Mouse (Mus musculus) retina, postnatal 1 day (tissue): Measurements from ENCODE around the gene H2-Ab1.
A peak's percentile ranks its signal among the peaks of the same experiment; 100 is the strongest.

Experiments
- DNase-seq: peaks from one replicate; pipeline ENCODE4 v3.0.0-alpha.2; 2012

The H2-Ab1 gene

DNA sequence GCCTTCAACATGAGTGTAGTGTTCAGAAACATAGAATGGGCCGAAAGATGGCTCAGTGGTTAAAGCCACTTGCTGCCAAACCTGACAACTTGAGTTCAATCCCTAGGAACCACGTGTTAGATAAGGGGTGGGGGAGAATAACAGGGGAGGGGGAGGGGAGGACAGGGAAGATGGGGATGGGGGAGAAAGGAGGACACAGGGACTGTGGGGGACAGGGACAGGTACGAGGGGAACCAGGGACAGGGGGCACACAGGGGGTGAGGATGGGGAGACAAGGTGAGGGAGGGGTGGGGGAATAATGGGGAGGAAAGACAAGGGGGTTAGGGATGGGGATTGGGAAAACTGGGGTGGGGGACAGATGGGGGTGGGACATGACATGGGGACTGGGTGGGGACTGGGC is 17.1 kb upstream of the H2-Ab1 start:
- no peak for DNase-seq

DNA sequence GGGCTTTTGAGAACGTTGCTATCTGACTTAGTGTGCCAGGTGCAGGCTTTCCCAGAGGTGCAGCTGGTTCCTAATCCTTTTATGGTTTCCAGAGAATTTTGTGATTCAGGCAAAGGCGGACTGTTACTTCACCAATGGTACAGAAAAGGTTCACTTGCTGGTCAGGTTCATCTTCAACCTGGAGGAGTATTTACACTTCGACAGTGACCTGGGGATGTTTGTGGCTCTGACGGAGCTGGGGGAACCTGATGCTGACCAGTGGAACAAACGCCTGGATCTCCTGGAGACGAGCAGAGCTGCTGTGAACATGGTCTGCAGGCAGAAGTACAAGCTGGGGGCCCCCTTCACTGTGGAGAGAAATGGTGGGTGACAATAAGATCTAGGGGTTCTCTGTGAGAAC is 16.6 kb upstream of the H2-Ab1 start:
- no peak for DNase-seq

DNA sequence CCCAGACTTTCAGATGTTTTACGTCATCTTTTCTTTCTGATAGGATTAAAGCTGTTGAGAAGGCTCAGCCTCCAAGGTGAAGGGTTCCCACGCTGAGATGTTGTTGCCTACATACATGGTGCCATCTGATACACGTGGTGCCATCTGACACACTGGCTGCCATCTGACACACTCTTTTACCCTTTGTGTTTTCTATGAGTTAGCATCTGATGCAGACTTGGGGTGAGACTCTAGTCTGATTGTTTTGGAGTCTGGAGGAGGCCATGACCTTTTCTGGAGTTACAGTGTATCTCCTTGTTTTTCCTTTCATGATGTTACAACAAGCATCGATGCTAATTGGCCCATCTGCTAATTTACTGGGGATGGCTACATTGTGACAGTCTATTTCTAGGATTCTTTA is 12.8 kb upstream of the H2-Ab1 start:
- DNase-seq = no peak

DNA sequence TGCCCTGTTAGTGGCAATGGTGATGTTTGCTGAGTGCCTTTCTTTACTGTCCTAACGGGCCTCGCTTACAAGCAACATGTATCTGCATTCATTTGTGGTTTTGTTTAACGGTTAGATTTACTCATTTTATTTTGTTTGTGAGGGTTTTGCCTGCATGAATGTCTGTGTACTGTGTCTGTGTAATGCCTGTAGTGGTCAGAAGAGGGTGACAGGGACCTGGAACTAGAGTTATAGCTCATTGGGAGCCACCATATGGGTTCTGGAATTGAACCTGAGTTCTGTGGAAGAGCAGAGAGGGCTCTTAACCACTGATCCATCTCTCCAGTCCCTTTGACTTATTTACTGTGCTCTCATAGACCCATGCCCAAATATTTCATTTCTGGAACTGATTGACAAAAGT is 10.4 kb upstream of the H2-Ab1 start:
- peak; percentile 16 for DNase-seq

DNA sequence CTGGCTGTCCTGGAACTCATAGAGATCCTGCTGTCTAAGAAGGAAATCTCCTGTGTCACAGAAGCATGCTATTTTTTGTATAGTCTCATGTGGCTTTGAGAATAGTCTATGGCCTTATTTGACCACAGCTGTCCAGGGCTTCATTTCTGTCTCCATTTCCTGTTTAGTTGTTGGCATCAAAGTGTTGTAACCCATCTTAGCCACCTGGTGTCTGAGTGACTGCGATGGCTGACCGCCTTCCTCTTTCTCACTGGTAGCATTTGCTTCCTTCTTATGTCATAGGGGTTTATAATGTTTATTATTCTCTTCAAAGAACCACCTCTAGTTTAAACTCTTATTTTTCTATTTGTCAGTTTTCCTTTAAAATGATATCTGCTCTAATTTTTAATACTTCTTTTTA is 8.7 kb upstream of the H2-Ab1 start:
- no peak for DNase-seq

DNA sequence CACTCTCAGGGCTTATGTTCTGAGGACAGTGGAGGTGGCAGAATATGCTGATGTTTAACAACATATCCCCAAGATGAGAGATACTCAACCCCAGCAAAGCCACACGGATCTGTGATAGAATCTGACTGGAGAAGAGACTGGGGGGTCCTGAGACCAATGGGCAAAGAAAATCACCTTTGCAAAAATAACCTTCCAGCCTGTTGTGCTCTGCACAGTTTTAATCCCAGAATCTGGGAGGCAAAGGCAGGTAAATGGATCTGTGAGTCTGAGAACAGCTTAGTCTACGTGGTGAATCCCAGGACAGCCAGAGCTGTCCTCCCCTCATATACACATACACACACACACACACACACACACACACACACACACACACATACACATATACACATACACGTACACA is 8.1 kb upstream of the H2-Ab1 start:
- no peak for DNase-seq

DNA sequence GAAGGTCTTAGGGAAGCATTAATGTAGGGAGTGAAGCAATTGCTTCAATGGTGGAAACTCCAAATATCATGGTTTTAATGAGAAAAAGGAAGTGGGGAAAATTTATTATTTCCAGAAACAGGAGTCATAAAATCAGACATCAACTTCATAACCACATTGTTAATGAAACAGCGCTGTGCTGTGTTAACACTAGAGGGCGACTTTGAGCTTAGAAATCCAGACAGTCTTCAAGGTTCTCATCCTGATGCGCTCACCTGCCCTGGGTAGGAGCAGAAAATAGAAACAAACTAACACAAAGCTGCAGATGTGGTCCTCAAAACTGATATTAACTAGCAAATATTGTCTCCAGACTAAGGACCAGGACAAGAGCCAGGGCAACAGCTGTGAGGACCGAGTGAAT is 7.6 kb upstream of the H2-Ab1 start:
- DNase-seq = peak; percentile 73

DNA sequence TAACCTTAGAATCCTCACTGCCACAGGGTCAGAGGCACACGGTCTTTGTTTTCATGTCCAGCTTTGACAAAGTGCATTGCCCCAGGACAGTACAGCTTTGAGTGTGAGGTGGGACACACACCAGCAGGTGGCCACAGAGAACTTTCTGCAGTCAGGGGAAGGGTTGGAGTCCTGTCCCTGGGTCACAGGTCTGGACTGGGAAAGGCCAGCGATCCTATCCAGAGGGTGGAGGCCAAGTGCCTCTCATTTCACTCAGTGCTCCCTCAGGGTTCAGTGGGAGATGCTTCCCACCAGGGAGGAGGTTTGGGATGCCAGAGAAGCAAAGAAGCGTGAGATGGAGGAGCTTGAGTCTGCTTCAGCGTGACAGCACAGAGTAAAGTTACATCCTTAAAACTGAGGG is 5.8 kb upstream of the H2-Ab1 start:
- peak; percentile 14 for DNase-seq

DNA sequence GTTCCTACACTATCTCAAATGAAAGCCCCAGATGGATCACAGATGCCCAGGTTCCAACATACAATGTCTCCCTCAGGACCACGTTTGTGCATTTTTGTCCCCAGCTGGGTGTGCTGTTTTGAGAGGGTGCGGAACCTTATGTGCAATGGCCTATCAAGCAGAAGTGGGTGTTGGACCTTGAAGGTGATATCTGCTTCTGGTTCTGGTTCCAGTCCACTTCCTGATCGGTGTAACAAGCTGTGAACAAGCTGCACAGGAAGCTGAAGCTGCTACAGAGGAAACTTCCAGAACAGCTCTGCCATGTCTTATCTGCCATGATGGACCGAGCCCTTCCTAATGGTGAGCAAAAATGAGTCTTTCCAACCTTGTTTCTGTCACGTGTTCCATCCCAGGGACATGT is 988 bp upstream of the H2-Ab1 start:
- no peak for DNase-seq

DNA sequence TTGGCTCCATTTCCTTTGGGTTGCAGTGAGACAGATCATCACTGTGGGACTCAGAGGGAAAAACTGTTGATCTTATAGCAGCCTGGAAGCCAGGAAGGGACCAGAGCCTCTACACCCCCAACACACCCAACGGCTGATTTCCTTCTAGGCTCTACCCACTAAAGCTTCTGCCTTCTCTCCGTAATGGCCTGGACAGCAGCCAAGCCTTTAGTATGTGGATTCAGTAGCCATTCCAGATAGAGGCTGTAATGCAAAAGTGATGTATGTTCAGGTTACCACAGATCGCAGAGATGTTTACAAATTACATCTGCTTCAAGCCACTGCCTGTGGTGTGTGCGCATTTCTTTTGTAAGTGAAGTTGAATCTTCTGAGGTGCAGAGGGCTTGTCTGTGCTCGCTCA is 3.1 kb downstream of the H2-Ab1 start:
- no peak for DNase-seq

DNA sequence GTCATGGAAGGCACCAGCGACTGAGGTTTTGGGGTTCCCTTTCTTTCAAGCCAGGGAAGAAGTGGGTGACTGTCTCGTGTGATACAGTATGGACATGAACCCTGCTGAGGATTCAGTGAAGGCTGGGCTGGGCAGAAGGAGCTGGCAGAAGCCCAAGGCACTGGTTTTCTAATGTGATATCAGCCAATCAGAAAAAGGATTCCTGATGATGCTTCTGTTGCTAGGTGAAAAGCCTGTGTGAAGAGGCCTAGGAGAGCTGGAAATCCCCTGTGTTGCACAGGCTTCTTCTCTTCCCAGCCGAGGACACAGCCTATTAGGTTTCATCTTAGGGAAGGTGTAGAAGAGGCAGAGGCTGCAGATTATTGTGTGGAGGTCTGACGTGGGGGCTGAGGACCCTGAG is 4.0 kb downstream of the H2-Ab1 start:
- DNase-seq = peak; percentile 86

DNA sequence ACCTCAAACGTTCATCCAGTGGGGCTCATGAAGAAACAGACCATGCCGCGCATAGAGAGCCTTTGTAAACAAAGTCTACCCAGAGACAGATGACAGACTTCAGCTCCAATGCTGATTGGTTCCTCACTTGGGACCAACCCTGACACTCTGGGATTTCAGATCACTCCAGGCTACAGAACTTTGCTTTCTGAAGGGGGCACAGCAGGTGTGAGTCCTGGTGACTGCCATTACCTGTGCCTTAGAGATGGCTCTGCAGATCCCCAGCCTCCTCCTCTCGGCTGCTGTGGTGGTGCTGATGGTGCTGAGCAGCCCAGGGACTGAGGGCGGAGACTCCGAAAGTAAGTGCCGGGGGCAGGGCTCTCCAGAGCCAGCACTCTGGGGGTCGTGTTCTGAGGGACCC is 5.6 kb downstream of the H2-Ab1 start:
- DNase-seq = peak; percentile 91

DNA sequence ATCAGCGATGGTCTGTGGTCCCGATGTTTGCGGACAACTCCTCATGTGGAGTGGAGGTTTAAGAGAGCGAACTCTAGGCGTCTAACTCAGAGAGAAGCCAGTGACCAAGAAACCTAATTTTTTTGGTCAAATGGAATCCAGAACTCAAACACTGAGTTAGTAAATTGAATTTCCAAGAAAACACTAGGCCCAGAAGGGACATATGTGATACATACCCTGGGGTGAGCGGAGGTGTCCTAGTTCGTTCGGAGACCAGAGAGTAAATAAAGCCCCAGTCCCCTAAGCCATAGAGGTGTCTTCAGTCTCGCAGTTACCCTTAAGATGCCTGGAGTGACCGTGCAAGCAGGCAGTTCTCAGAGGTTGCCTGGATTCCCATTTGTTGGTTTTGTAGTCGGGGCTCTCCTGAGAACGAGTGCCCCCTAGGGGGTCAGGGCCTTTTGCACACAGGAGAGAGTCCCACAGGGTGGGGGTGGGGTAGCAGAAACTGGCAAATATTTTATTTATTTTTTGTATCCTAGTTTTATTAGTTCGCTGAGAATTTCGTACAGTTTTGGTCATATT is 6.4 kb downstream of the H2-Ab1 start:
- peak; percentile 75 for DNase-seq

DNA sequence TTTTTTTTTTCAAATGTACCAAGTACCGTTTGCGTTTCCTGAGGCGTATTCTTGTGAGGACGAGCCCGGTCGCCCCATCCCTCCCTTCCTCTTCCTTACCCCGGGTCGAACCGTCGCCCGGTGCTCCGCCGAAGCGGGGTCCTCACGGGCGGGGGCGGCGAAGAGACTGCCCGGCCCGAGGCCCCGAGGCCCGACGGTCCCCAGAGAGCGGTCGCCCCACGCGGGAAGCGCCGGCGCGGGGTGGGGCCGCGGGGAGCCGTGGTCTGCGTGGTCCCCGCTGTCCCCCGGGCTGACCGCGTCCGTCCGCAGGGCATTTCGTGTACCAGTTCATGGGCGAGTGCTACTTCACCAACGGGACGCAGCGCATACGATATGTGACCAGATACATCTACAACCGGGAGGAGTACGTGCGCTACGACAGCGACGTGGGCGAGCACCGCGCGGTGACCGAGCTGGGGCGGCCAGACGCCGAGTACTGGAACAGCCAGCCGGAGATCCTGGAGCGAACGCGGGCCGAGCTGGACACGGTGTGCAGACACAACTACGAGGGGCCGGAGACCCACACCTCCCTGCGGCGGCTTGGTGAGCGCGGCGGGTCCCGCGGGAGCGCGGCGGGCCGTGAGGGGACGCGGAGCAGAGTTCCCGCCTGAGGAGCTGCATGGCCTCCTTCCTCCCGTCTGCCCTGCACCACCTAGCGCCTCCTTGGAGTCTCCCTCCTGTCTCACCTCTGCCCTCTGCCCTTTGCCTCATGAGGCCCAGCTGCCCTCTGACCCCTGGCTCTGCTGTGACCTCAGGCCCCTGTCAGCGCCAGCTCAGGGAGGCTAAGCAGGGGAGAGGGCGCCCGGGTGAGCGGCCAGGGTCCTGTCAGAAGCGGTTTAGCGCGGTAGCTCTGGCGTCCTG is 7.2 kb downstream of the H2-Ab1 start:
- DNase-seq = peak; percentile 69

DNA sequence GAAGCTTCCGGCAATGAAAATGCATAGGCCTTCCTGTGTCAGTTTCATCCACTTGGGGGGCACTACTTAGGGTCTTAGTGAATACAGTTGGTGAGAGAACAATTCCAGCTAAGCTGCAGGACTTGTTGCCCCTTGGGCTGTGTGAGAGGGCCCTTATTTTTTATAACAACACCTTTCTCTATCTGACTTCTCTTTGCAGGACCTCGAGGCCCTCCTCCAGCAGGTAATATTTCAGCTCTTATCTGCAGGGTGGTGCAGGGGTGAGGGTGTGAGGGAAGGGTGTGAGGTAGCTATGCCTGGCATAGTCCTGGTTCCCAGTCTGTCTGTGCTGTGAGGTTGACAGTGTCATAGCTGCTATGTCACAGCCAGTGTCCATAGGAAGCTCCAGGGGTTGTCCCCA is 10.8 kb downstream of the H2-Ab1 start:
- DNase-seq = no peak

DNA sequence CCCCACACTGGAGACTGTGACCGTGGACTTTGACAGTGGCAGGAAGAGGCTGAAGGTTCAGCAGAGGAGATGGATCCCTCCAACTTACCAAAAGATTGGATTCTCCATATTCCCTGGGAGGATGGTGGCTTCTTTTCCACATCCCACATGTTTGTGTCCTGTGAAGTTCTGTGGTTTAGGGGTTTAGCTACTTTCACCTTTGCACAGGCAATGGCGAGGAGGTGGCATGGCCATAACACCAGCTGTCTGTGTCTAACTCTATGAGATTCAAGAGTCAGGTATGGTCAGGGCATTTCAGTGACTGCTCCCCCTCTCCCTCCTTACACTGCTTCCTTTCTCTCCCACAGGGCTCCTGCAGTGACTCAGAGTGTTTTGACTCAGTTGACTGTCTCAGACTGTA is 11.3 kb downstream of the H2-Ab1 start:
- DNase-seq = no peak

DNA sequence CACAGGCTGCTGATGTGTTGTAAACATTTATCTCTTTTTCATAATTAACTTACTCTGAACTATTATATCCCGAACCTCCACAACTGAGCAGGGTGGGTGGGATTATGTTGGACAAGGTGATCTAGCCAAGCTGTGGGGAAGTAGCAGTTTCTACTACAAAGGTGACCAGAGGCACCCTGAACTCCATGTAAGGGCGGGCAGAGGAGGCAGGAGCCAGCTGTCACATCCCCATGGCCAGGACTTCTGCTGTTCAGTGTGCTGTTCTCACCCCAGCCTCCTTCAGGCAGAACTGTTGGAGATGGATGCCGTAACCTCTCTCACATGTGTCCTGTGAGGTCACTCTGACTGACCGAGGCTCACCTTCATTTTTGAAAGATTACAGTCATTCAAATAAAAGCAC is 12.3 kb downstream of the H2-Ab1 start:
- DNase-seq = no peak

DNA sequence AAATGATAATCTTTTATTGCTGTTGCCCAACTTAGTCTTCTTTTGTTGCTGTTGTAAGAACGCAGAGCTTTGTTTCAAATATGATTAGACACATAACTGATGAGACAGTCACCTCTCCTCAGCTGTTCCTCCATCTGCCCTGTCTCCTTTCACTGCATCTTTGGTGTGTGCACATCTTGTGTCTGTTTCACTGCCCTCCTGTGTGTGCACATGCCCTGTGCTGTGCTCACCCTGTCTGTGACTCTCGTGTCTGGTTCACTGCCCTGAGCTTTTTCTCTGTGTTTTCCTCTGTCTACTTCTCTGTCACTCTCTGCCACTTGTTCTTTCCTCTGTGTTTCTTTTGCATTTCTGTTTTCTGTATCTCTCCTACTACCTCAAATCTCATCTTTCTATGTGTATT is 12.7 kb downstream of the H2-Ab1 start:
- no peak for DNase-seq

DNA sequence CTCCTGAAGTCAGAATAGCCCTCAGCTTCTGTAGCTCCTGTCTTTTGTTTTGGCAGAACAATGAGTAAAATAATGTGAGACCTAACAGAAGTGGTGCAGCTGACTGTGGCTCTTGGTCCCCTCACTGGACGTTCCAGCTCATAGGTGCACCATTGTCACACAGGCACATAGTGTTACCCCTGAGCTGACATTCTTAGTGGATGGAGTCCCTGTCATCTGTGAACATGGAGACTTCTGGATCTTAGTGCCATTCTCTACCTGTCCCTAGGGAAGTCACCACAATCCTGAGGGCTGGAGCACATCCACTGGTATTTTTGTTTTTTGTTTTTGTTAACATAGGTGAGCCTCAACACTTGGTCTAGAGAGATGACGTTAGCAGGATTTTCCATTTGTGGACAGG is 13.5 kb downstream of the H2-Ab1 start:
- DNase-seq = no peak

DNA sequence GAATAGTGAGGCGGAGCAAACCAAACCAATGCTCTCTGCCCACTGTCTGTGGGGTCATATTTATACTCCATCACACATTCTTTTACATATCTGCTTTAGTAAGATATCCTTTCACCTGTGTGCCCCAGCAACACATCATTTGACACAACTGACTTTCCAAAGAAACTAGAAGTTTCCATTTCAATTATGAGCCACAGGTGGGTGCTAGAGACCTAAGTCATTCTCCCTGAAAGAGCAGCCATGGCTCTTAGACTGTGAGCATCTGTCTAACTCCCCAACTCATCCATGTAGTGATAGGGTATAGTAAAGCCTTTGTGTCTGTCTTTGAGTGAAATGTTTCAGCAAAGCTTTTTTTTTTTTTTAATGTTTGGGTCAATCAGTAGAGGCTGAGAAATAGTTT is 14.6 kb downstream of the H2-Ab1 start:
- DNase-seq = no peak

DNA sequence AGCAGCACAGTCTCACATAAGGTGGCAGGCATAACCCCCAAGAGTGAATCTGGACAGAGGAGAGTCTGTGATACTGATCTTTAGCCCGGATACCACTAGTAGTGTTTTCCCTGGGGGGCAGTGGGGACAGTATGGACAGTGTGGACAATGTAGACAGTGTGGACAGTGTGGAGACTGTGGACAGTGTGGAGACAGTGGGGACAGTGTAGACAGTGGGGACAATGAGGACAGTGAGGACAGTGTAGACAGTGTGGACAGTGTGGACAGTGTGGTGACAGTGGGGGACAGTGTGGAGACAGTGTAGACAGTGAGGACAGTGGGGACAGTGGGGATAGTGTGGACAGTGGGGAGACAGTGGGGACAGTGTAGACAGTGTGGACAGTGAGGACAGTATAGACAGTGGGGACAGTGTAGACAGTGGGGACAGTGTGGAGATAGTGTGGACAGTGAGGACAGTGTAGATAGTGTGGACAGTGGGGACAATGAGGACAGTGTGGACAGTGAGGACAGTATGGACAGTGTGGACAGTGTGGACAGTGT is 23.1 kb downstream of the H2-Ab1 start:
- no peak for DNase-seq

DNA sequence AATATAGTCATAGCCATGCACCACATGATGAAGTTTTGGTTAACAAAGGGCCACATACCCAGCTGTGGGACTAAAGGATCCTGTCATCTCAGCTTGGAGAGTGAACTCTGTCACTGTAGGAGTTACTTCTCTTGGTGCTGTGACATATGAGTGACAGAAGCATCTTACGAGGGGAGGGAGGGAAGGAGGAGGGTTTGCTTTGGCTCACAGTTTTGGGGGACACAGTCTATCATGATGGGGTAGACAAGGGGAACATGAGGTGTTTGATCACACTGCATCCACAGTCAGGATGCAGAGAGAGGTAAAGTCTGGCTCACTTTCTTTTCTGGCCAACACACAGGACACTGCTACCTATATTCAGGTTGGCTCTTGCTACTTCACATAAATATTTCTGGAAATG is 24.3 kb downstream of the H2-Ab1 start:
- no peak for DNase-seq

DNA sequence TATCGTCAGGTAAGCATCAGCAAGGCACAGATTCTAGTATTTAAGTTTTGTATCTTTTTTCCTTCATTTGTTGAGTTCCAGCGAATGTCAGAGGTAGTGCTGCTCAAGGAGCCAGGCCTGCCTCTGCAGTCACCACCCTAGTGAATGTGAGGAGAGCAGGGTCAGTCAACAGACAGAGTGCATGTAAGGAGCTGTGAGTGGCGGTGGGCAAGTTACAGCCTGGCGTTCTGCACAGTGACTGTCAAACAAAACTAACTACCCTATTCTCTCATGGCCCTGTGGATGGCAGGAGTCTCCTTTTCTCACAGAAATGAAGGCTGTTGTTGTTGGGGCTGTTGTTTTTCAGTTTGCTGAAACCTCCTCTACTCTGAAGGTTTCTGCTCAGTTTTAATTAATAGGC is 27.9 kb downstream of the H2-Ab1 start:
- DNase-seq = no peak

DNA sequence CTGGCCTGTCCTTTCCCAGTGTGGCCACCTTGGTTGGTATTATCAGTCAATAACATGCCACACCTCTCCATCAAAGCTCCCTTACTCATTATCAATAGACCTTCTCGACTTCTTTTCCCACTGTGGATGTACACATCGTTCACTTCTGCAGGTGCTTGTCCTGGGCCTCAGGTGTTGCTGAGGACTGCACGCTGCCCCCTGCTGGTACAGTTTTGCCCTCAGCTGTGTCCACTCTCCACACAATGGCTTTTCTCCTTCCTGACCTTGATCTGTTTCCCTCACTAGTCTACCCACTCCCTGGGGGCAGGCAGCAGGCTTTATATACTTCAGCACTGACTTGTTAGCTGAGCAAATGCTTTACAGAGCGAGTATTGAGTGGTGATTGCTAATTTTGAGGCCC is 28.4 kb downstream of the H2-Ab1 start:
- DNase-seq = peak; percentile 35

DNA sequence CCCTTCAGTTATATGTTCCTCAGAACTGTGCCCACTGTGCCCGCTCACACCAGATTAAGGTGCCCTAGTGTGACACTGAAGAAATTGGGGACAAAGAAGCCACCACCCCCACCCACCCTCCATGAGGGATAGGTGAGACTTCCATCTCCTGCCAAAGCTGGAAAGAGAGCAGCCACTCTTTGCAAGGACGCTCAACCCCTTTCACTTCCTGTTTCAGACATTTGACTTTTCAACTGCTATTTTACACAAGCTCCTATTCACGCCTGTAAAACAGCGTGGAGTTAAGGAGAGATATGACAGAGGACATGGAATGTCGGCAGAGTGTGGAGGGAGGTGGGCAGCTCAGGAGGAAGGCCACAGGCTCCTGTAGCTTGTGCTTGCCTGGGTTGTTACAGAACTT is 29.0 kb downstream of the H2-Ab1 start:
- DNase-seq = no peak
